Mouse (Mus musculus): ENCODE measurements around the gene Cfap74.

Gene Cfap74

GRCm38 (mm10) chr4:155497963-155498362, 89.0 kb downstream of the Cfap74 start:
- DNase-seq (ENCODE audit: low read depth), result no peak

DNA sequence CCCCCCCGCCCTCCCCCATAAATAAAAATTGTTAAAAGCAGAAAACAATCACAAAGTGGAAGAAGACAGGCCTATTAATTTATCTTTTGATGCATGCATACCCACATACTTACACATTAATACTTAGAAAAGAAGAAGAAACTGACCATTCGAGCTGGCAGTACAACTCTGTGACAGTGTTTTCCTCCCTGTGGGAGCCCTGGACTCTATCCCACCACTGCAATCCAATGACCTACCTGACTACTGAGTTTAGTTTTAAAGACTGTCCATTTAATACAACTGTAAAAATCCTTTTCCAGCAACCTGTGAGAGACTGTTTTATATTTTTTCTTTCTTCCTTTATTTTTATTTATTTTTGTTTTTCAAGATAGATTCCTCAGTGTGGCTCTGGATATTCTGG, 92.1 kb downstream of the Cfap74 start:
- DNase-seq (ENCODE audit: low read depth), result no peak

DNA sequence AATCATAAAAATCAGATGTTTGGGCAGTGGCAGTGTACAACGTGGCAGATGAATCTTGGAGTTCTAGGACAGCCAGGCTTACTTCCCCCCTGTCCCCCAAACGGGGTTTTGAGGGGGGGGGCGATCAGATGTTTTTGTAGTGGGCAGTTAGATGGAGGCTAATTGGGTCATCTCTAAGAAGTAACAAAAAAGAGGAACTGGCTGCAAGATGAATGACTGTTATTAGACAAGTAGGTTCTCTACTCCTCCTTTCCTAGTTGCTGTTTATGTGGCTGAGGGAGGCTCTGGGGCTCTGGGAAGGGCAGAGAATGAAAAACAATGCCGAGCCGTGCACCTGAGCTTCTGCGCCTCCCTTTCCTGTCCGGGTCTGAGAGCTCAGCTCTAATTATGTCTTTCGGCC, 96.1 kb downstream of the Cfap74 start:
- DNase-seq (ENCODE audit: low read depth), result no peak

- no peak for DNase-seq (ENCODE audit: low read depth)
Observed at GRCm38 (mm10) chr4:155505671-155506295, 96.8 kb downstream of the Cfap74 start.

DNA sequence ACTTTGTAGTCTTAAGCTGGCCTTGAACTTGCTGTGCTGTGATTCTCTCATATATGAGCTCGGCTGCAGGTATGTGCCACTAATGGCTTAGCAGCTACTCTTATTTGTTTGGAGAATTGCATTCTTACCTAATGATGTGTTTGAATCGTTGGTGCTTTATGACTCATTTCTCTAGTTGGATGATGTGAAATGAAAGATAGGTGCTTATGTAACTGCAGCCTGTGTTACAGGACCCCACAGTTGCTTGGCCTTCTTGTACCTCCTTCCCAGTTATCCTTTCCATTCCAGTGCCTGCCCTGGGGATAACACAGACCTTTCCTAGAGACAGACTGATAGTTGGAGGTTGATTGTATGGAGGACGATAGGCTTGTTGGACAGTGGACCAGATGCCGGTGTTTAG, 99.6 kb downstream of the Cfap74 start:
- no peak for DNase-seq (ENCODE audit: low read depth)

- DNase-seq (ENCODE audit: low read depth), result no peak
Observed at GRCm38 (mm10) chr4:155510981-155511380, 102.0 kb downstream of the Cfap74 start.

- DNase-seq (ENCODE audit: low read depth), result no peak
Observed at GRCm38 (mm10) chr4:155514810-155515209, 105.8 kb downstream of the Cfap74 start.
